Mouse (Mus musculus) neural tube, embryonic 15.5 days (tissue): Measurements from ENCODE around the gene Taok3. TPM values are rescaled to one million over a fixed set of nuclear protein-coding genes. Genes with fewer than 3 reads are reported as not detected.
A peak's percentile ranks its signal among the peaks of the same experiment; 100 is the strongest.

ENCODE experiments used
- ATAC-seq: fragments of 200-750 bp; cut with Nextera tagmentation; 2 replicates; pipeline ENCODE4 v1.8.0; 2017; ENCODE audit warnings: mild to moderate bottlenecking, moderate TSS enrichment, moderate library complexity; ENCODE audit not compliant: low FRiP score
- H3K27ac ChIP-seq: fragments of 300-500 bp; sonication (generic); replicated peaks from 2 replicates; pipeline ENCODE4 v1.5.1; 2015; ENCODE audit warnings: mild to moderate bottlenecking, inconsistent platforms
- H3K27me3 ChIP-seq: fragments of 300-500 bp; sonication (generic); replicated peaks from 2 replicates; pipeline ENCODE4 v1.6.1; 2015; ENCODE audit warnings: inconsistent platforms
- H3K36me3 ChIP-seq: fragments of 300-500 bp; sonication (generic); 2 replicates; pipeline ENCODE4 v1.6.1; 2015; ENCODE audit warnings: inconsistent platforms
- H3K4me1 ChIP-seq: fragments of 300-500 bp; sonication (generic); 2 replicates; pipeline ENCODE4 v1.6.1; 2015; ENCODE audit warnings: inconsistent platforms
- H3K4me2 ChIP-seq: fragments of 300-500 bp; sonication (generic); 2 replicates; pipeline ENCODE4 v1.6.1; 2015; ENCODE audit warnings: inconsistent platforms, mild to moderate bottlenecking, moderate library complexity
- H3K4me3 ChIP-seq: fragments of 300-500 bp; sonication (generic); replicated peaks from 2 replicates; pipeline ENCODE4 v1.5.1; 2015; ENCODE audit warnings: mild to moderate bottlenecking, inconsistent platforms
- H3K9ac ChIP-seq: fragments of 300-500 bp; sonication (generic); replicated peaks from 2 replicates; pipeline ENCODE4 v1.6.1; 2015; ENCODE audit warnings: mild to moderate bottlenecking, inconsistent platforms
- H3K9me3 ChIP-seq: fragments of 300-500 bp; sonication (generic); replicated peaks from 2 replicates; pipeline ENCODE4 v1.6.1; 2016; ENCODE audit warnings: inconsistent platforms
- WGBS: fragments of 180-500 bp; shearing (Covaris S2); methylation state at CpG from one replicate; pipeline ENCODE4 v1.1.7; 2015; ENCODE audit warnings: mixed read lengths; 5-methylcytosine and 5-hydroxymethylcytosine counted together
- polyA plus RNA-seq: library from polyadenylated mRNA; unstranded; fragments of >200 nt; fragmentation: Nextera tagmentation; extraction: Ambion mirVana; gene quantifications from 2 replicates; pipeline ENCODE4 v1.2.1, GENCODE M21; 2015

Gene Taok3
- polyA plus RNA-seq, 1 experiment from 2014 or later = 63.8 TPM

DNA sequence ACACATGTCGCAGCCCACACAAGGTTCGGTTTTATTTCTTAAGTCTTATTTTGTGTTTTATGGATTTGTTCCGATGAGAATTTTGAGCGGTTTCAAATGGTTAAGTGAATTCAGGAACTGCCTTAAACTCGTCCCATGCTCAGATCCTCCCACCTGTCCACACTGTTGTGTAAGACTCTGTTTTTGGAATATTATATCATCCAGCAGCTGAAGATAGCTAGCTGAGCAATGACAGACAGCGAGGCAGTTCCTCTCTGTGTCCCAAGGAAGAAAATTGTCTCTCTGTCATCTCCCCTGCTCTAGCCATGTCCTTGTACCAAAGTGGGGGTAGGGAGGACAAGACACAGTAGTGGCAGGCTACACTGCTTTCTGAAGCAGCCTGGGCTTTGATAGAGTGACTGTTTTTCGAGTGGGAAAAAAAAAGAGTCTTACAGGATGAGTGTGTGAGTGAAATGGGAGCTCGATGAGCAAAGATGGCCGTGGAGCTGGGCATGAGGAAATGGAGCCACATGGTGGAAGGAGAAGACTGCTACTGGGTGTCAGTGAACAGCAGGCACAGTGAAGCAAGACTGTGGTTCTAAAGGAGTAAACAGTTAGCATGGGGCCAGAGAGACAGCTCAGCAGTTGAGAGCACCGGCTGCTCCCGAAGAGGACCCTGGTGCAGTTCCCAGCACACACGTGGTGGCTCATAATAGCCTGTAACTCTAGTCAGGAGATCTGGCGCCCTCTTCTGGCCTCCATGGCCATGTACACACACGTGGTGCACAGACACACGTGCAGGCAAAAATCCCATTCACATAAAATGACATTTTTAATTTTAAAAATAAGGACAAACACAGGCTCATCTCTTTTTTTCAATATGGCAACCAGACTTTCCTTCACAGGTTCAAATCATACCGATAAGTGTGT lies 27.5 kb downstream of the Taok3 start:
- no peak overlapping the region for H3K4me2 ChIP-seq
- no peak overlapping the region for H3K9ac ChIP-seq
- H3K4me1 ChIP-seq = no peaks in the 10 kb centered on the region
- H3K4me3 ChIP-seq = no peak overlapping the region
- H3K27me3 ChIP-seq = no peaks in the 10 kb centered on the region
- H3K9me3 ChIP-seq = no peaks in the 10 kb centered on the region
- ATAC-seq = no peak
- H3K27ac ChIP-seq = no peak overlapping the region
- H3K36me3 ChIP-seq = no peaks in the 10 kb centered on the region
- WGBS = 90% methylated on average over 16 of the region's 16 CpGs

DNA sequence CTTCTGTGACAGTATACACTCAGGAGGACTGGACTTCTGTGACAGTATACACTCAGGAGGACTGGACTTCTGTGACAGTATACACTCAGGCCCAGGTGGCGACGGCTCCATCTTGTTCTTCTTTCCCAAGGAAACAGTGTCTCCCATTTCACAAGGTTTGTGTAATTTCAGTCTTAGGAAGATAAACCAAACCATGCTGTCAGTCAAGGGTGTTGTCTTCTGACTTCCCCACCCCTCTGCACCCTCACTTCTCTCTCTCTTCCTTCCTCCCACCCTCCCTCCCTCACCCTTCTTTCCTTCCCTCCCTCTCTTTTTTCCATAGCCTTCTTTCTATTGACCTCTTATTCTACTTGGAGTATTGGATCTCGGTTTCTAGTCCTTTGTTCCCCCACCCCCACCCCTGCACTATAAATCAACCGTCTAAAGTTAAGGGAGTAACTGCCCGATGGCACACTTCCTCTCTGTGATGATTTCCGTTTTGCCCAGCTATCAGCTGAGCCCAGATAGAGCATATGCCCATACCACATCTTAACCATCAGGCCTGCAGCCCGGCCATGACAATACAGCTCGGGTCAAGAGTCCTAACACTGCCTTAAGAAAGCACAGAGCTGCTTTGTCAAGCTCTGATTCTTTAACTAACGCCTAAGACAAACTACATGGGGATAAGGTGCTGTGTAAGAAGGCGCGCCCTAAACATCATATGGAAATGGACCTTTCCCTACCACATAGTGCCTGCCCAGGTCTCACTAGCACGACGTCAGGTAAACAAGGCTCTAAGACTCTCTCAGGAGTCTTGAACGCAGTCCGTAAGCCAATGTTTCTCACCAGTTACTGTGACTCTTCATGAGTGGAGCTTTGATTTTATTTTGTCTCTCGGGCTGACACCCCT lies 29.4 kb downstream of the Taok3 start:
- WGBS = 75% methylated on average over 16 of the region's 16 CpGs
- H3K36me3 ChIP-seq = no peaks in the 10 kb centered on the region
- no peak for ATAC-seq

DNA sequence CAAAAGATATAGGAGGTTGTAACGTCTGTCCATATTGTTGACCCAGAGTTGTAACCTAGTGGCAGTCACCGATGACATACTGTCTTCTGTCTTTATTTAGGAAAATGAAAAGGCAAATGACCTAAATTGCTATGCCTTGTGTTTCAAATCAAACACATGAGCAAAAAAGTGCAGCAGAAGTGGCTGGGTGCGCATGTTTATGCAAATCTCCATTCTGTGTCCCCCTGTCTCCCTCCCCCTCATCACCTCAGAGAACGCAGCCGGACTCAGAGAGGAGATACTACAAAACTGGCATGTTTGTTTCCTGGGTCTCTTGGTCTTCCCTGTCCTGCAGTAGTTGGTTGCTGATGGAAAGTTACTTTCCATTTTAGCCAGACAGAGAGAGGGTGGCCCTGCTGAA lies 30.1 kb downstream of the Taok3 start:
- Histone ChIP-seq H3K9me3 (no peaks in the 10 kb centered on the region), H3K4me1 (no peaks in the 10 kb centered on the region), H3K9ac (no peak overlapping the region), H3K27me3 (no peaks in the 10 kb centered on the region), H3K36me3 (no peaks in the 10 kb centered on the region), H3K4me3 (no peak overlapping the region), H3K4me2 (no peak overlapping the region), H3K27ac (no peak overlapping the region)
- WGBS = 92% methylated on average over 5 of the region's 5 CpGs
- ATAC-seq = no peak

More for the DNA sequence above, 29.4 kb downstream of the Taok3 start:
- Histone ChIP-seq H3K27me3 (no peaks in the 10 kb centered on the region), H3K9me3 (no peaks in the 10 kb centered on the region), H3K4me2 (no peak overlapping the region), H3K4me3 (no peak overlapping the region), H3K27ac (no peak overlapping the region), H3K9ac (no peak overlapping the region), H3K4me1 (no peaks in the 10 kb centered on the region)

DNA sequence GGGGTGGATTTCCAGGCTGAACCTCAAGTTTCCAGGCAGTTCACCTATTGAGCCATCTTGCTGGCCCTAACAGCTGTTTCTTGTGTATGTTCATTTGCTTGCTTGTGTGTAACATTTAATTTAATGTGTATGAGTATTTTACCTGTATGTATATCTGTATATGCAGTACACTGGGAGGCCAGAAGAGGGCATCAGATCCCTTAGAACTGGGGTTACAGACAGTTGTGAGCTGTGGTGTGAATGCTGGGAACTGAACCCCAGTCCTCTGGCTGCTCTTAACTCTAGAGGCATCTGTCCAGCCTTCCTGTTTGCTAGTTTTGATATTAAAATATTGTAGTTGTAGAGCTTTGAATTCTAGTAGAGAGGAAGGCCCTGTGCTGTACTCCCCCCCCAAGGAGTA lies 33.0 kb downstream of the Taok3 start:
- Histone ChIP-seq H3K27ac (0 out of 2 replicates have a peak overlapping the region, but pooled peaks have one; percentile 3), H3K9ac (no peak overlapping the region), H3K36me3 (no peaks in the 10 kb centered on the region), H3K9me3 (no peaks in the 10 kb centered on the region), H3K27me3 (no peaks in the 10 kb centered on the region), H3K4me3 (no peak overlapping the region), H3K4me2 (no peak overlapping the region), H3K4me1 (no peaks in the 10 kb centered on the region)
- no peak for ATAC-seq

DNA sequence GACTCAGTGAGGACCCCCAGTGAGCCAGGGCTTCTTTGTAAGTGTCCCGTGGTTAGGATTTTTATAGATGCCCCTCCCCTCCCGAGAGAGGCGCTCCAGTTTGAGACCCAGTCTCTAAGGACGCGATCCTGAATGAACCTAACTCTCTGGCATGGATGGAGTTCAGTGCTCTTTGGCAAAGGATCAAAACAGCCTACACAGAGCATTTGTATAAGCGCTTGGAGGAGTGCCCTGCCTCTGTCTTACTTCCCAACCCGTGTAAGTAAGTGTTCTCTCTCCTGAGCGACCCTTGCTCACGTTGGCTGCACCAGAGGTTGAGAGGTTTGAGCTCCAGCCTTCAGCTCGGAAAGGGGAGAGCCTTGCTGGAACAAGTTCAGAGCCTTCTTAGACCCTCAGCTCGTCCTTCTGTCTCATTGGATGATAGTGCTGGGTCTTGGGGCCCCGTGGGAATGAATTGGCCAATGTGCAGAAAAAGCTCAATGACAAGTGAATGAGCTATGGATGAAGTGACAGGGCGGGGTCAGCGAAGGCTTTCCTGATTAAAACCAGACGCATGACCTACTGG lies 33.7 kb downstream of the Taok3 start:
- H3K4me3 ChIP-seq = no peak overlapping the region
- WGBS = 76% methylated on average over 15 of the region's 15 CpGs
- H3K9me3 ChIP-seq = no peaks in the 10 kb centered on the region
- H3K36me3 ChIP-seq = no peaks in the 10 kb centered on the region
- no peak; the same call in 1 of the 2 replicates for ATAC-seq
- no peaks in the 10 kb centered on the region for H3K4me1 ChIP-seq
- no peaks in the 10 kb centered on the region for H3K27me3 ChIP-seq
- 0 out of 2 replicates have a peak overlapping the region, but pooled peaks have one; percentile 3 for H3K27ac ChIP-seq
- no peak overlapping the region for H3K4me2 ChIP-seq
- no peak overlapping the region for H3K9ac ChIP-seq

DNA sequence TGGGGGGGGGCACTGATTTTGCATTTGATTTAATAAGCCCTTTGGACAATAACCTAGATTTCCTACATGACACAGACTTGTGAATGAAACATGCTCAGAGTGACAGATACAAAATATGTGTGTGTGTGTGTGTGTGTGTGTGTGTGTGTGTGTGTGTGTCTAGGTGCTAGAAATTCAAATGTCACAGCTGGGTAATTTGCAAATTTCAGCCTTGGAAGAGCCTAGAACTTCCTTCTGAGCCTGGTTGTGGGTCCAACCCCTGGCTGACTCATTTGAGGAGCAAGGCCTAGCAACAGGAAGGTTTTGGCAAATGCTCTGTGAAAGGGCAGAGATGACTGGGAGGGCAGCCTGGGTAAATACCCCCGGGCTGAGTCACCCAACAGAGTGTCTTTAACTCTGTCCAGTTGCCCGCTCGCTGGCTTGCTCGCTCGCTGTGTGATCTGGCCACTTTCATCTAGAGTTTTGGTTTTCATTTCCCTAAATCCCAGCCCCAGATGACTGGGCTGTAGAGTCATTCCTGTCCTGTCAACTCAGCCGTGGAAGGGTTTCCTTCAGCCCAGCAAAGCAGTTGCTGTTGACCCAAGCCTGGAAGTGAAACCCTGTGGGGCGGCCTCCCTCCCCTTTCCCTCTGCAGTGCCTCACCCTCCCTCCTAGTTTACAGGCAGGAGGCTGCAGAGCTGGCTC lies 38.5 kb downstream of the Taok3 start:
- Histone ChIP-seq H3K4me1 (0 out of 2 replicates have a peak, but pooled peaks cover 2% of the 10 kb centered on the region), H3K27me3 (no peaks in the 10 kb centered on the region), H3K4me2 (no peak overlapping the region), H3K36me3 (no peaks in the 10 kb centered on the region), H3K27ac (no peak overlapping the region), H3K4me3 (no peak overlapping the region), H3K9ac (no peak overlapping the region), H3K9me3 (no peaks in the 10 kb centered on the region)
- WGBS = 86% methylated on average over 7 of the region's 7 CpGs
- no peak for ATAC-seq

DNA sequence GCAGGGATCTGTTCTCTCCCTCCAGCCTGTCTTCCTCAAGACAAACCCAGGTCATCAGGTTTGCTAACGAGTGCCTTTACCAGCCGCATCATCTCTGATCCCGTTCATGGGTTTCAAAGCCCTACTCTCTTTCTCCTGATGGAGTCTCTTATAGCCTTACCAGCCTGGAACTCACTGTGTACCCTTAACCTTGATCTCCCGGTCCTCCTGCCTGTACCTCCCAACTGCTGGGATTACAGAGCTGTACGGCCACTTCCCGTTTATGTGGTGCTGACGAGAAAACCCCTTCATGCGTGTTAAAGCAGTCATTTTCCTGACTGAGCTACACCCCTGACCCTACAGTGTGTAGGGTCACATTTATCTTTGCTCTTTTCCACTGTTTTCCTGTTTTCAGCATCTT lies 39.4 kb downstream of the Taok3 start:
- WGBS = 63% methylated on average over 8 of the region's 8 CpGs
- Histone ChIP-seq H3K4me1 (0 out of 2 replicates have a peak, but pooled peaks cover 2% of the 10 kb centered on the region), H3K9me3 (no peaks in the 10 kb centered on the region), H3K27ac (no peak overlapping the region), H3K36me3 (no peaks in the 10 kb centered on the region), H3K27me3 (no peaks in the 10 kb centered on the region), H3K4me2 (no peak overlapping the region), H3K9ac (no peak overlapping the region), H3K4me3 (no peak overlapping the region)
- ATAC-seq = no peak

DNA sequence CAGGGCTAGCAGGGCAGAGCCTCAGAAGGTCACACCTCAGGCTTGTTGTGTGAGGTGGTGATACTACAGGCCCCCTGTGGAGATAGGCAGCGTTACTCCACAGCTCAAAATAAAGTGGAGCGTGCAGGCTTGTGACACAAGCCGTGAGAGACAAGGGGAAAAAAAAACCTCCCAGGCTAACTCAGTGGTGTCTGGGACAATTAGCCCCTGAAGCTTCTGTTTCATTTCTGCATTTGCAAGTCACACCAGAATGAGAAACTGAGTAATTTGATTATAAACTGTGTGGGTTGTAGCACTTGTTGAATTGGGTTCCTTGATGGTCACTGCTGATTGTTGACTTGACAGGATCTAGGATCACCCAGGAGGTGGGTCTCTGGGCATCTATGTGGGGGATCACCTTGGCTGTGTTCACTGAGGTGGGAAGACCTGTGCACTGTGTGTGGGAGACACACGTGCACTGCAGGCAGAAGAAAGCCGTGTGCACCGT lies 39.9 kb downstream of the Taok3 start:
- 0 out of 2 replicates have a peak, but pooled peaks cover 2% of the 10 kb centered on the region for H3K4me1 ChIP-seq
- ATAC-seq = no peak
- H3K27ac ChIP-seq = no peak overlapping the region
- no peaks in the 10 kb centered on the region for H3K36me3 ChIP-seq
- H3K4me2 ChIP-seq = no peak overlapping the region
- WGBS = 57% methylated on average over 6 of the region's 6 CpGs
- H3K9ac ChIP-seq = no peak overlapping the region
- no peaks in the 10 kb centered on the region for H3K9me3 ChIP-seq
- no peak overlapping the region for H3K4me3 ChIP-seq
- H3K27me3 ChIP-seq = no peaks in the 10 kb centered on the region

DNA sequence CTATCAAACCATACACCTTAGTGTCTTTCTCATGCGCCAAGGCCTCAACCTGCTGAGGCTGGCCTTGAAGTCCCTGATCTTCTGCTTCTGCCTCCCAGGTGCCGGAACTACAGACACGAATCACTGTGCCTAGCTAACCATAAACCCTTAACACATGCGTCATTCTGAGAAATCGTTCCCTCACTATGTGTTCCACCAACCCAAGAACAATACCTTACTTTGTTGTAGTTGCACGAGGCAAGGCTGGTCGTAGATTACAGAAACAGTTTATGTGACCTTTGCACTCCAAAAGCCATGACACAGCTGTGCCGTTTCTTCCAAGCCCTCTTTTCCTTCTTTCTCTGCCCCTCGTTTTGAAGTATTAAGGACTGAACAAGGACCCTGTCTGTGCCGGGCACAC lies 40.6 kb downstream of the Taok3 start:
- 52% methylated on average over 10 of the region's 10 CpGs for WGBS
- H3K4me3 ChIP-seq = no peak overlapping the region
- H3K36me3 ChIP-seq = no peaks in the 10 kb centered on the region
- 0 out of 2 replicates have a peak, but pooled peaks cover 2% of the 10 kb centered on the region for H3K4me1 ChIP-seq
- ATAC-seq = no peak
- no peak overlapping the region for H3K9ac ChIP-seq
- no peaks in the 10 kb centered on the region for H3K9me3 ChIP-seq
- no peaks in the 10 kb centered on the region for H3K27me3 ChIP-seq
- H3K27ac ChIP-seq = no peak overlapping the region
- no peak overlapping the region for H3K4me2 ChIP-seq

DNA sequence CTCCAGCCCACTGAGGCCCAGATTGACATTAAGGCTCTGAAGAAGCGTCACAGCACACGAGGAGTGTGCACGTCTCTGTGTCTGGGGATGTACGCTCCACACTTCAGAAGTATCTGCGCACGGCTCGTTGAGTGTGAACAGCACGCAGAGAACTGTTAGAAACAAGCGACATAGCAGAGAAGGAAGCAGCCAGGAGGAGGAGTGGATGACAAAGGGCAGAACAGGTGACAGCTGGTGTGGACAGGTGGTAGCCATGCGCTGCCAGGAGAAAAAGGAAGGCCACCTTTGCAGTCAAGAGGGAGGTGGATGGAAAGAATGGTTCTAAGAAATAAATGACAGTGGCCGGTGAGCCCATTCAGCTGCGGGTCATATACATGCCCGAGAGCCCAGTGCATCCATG lies 43.9 kb downstream of the Taok3 start:
- Histone ChIP-seq H3K4me1 (0 out of 2 replicates have a peak, but pooled peaks cover 2% of the 10 kb centered on the region), H3K9me3 (no peaks in the 10 kb centered on the region), H3K9ac (no peak overlapping the region), H3K4me2 (no peak overlapping the region), H3K36me3 (no peaks in the 10 kb centered on the region), H3K27ac (no peak overlapping the region), H3K4me3 (no peak overlapping the region), H3K27me3 (no peaks in the 10 kb centered on the region)
- no peak for ATAC-seq
- WGBS = 92% methylated on average over 13 of the region's 13 CpGs

DNA sequence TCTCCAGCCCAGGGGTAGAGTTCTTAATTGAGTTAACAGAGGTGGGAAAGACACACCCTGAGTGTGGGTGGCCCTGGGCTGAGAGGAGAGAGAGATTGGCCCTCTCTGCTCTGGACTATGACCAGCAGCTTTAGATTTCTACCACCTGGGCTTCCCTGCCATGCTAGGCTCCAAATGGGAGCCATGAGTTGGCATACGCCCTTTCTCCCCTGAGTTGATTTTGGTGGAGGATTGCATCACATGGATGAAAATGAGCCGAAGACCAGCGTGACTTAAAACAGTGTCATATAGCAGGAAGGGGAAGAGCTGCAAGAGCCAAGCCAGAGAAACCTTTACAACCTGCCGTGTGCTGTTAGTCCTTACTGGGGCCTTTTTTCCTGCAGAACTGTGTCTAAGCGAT lies 44.6 kb downstream of the Taok3 start:
- Histone ChIP-seq H3K36me3 (no peaks in the 10 kb centered on the region), H3K27me3 (no peaks in the 10 kb centered on the region), H3K27ac (no peak overlapping the region), H3K4me1 (0 out of 2 replicates have a peak, but pooled peaks cover 2% of the 10 kb centered on the region), H3K9ac (no peak overlapping the region), H3K4me2 (no peak overlapping the region), H3K4me3 (no peak overlapping the region), H3K9me3 (no peaks in the 10 kb centered on the region)
- WGBS = 93% methylated on average over 5 of the region's 5 CpGs
- ATAC-seq = no peak
